Mouse (Mus musculus): ENCODE data around the gene Sri.

The Sri gene

GRCm38 (mm10) chr5:8112246-8112645 lies 66.4 kb downstream of the Sri start:
- no peak for DNase-seq

- DNase-seq = no peak
These were observed 70.8 kb downstream of the Sri start for GRCm38 (mm10) chr5:8116561-8117168.
